Comparison of ENCODE assay signal across 8 mouse cellular contexts in genomic region chr7:13039181-13039580, GRCm38 (mm10). TPM values are rescaled to one million over a fixed set of nuclear protein-coding genes. Genes with fewer than 3 reads are reported as not detected.
A peak's percentile ranks its signal among the peaks of the same experiment; 100 is the strongest.
DNase-seq lines count a peak whose midpoint lies in the region; ATAC-seq lines count a peak whose summit lies in the region.

No protein-coding gene starts in this region.

- peak overlapping the region; percentile 71 for H3K4me2 ChIP-seq in neural tube, embryonic 11.5 days (ENCODE audit: low read depth)
- H3K4me2 ChIP-seq in liver, embryonic 11.5 days: peak overlapping the region; percentile 94
- H3K4me2 ChIP-seq in stomach, embryonic 16.5 days (ENCODE audit: low read depth, low read length): peak overlapping the region; percentile 68

- no peaks in the 10 kb centered on the region; the same call in 1 of the 2 replicates for H3K9me3 ChIP-seq in neural tube, embryonic 11.5 days (ENCODE audit: control insufficient read depth, low read length)
- peaks cover 3% of the 10 kb centered on the region; the same call in 1 of the 2 replicates for H3K9me3 ChIP-seq in liver, embryonic 11.5 days (ENCODE audit: control insufficient read depth, low read length)
- peaks cover 11% of the 10 kb centered on the region; the same call in 1 of the 2 replicates for H3K9me3 ChIP-seq in stomach, embryonic 16.5 days (replicated peaks; ENCODE audit: control insufficient read depth, low read length)

- peaks cover 15% of the 10 kb centered on the region for H3K4me1 ChIP-seq in neural tube, embryonic 11.5 days (ENCODE audit: control insufficient read depth, insufficient read depth, low read length)
- peaks cover 33% of the 10 kb centered on the region for H3K4me1 ChIP-seq in liver, embryonic 11.5 days (replicated peaks; ENCODE audit: control insufficient read depth, insufficient read depth, low read length)
- H3K4me1 ChIP-seq in stomach, embryonic 16.5 days (ENCODE audit: control insufficient read depth, insufficient read depth, low read length): peaks cover 31% of the 10 kb centered on the region

- peak overlapping the region; percentile 86 for H3K9ac ChIP-seq in neural tube, embryonic 11.5 days (ENCODE audit: low read length)
- H3K9ac ChIP-seq in liver, embryonic 11.5 days (ENCODE audit: low read depth, low read length): peak overlapping the region; percentile 99
- peak overlapping the region; percentile 97 for H3K9ac ChIP-seq in stomach, embryonic 16.5 days (ENCODE audit: low read length)

- peak; percentile 27 for DNase-seq in cerebellum, adult 9-11 months
- DNase-seq in cerebellum, adult 8-10 months: no peak
- no peak for DNase-seq in neural tube, embryonic 11.5 days (ENCODE audit: low spot score)
- no peak for DNase-seq in neural tube, embryonic 10.5 days (ENCODE audit: extremely low spot score, low spot score)
- DNase-seq in liver, embryonic 11.5 days (ENCODE audit: low spot score): no peak
- DNase-seq in thymus, postnatal 14 days: no peak
- DNase-seq in urinary bladder, adult 2 months (ENCODE audit: low spot score): no peak

- peaks cover 8% of the 10 kb centered on the region for H3K36me3 ChIP-seq in neural tube, embryonic 11.5 days (ENCODE audit: control insufficient read depth, insufficient read depth, low read length)
- H3K36me3 ChIP-seq in liver, embryonic 11.5 days (ENCODE audit: control insufficient read depth, insufficient read depth, low read length): peaks cover 12% of the 10 kb centered on the region
- peaks cover 9% of the 10 kb centered on the region for H3K36me3 ChIP-seq in stomach, embryonic 16.5 days (ENCODE audit: control insufficient read depth, insufficient read depth, low read length)

- peak overlapping the region; percentile 78; the same call in 1 of the 2 replicates for H3K4me3 ChIP-seq in neural tube, embryonic 11.5 days (ENCODE audit: low read depth, low read length)
- peak overlapping the region; percentile 85; the same call in 1 of the 2 replicates for H3K4me3 ChIP-seq in liver, embryonic 11.5 days (ENCODE audit: low read depth, low read length)
- H3K4me3 ChIP-seq in stomach, embryonic 16.5 days (replicated peaks; ENCODE audit: low read length): peak overlapping the region; percentile 81

- peaks cover 28% of the 10 kb centered on the region for H3K27me3 ChIP-seq in neural tube, embryonic 11.5 days (ENCODE audit: control insufficient read depth, insufficient read depth, low read length)
- peaks cover 25% of the 10 kb centered on the region for H3K27me3 ChIP-seq in liver, embryonic 11.5 days (replicated peaks; ENCODE audit: control insufficient read depth, insufficient read depth, low read length)
- H3K27me3 ChIP-seq in stomach, embryonic 16.5 days (ENCODE audit: control insufficient read depth, insufficient read depth, low read length): peaks cover 18% of the 10 kb centered on the region

- H3K27ac ChIP-seq in neural tube, embryonic 11.5 days (ENCODE audit: low read depth, low read length): no peak overlapping the region
- H3K27ac ChIP-seq in liver, embryonic 11.5 days (ENCODE audit: low read depth, low read length): peak overlapping the region; percentile 98; the same call in 1 of the 2 replicates
- H3K27ac ChIP-seq in stomach, embryonic 16.5 days (ENCODE audit: low read length): peak overlapping the region; percentile 99; the same call in 1 of the 2 replicates

- no peak for ATAC-seq in neural tube, embryonic 11.5 days (ENCODE audit: insufficient read depth, low FRiP score, low TSS enrichment)
- ATAC-seq in liver, embryonic 11.5 days (replicated peaks; ENCODE audit: low FRiP score): no peak
- ATAC-seq in stomach, embryonic 16.5 days (ENCODE audit: insufficient read depth, low FRiP score): no peak

- WGBS in neural tube, embryonic 11.5 days: 88% methylated on average over 1 of the region's 1 CpGs
- 42% methylated on average over 1 of the region's 1 CpGs for WGBS in liver, embryonic 11.5 days
- 74% methylated on average over 1 of the region's 1 CpGs for WGBS in stomach, embryonic 16.5 days

RNA-seq across cellular contexts. Expression of gene Ube2m, which starts 1.1 kb away (rescaled TPM):
- 189 and 194 TPM in 2 replicates for polyA plus RNA-seq in neural tube, embryonic 11.5 days (2014; fragmentation: Nextera tagmentation; extraction: Ambion mirVana)
- polyA plus RNA-seq in liver, embryonic 11.5 days (2014; fragmentation: Nextera tagmentation; extraction: Ambion mirVana): 178 and 183 TPM in 2 replicates
- 21.4 and 22.1 TPM in 2 replicates for polyA plus RNA-seq in stomach, embryonic 16.5 days (2015; fragmentation: Nextera tagmentation; extraction: Ambion mirVana)
- 164 and 172 TPM in 2 replicates for polyA plus RNA-seq in urinary bladder, adult 2 months (2012; rRNA removed)

RNA-seq across cellular contexts. Expression of gene Chmp2a, which starts 4.6 kb away (rescaled TPM):
- polyA plus RNA-seq in neural tube, embryonic 11.5 days (2014; fragmentation: Nextera tagmentation; extraction: Ambion mirVana): 120 and 126 TPM in 2 replicates
- 134 and 142 TPM in 2 replicates for polyA plus RNA-seq in liver, embryonic 11.5 days (2014; fragmentation: Nextera tagmentation; extraction: Ambion mirVana)
- polyA plus RNA-seq in stomach, embryonic 16.5 days (2015; fragmentation: Nextera tagmentation; extraction: Ambion mirVana): 189 and 190 TPM in 2 replicates
- 240 and 257 TPM in 2 replicates for polyA plus RNA-seq in urinary bladder, adult 2 months (2012; rRNA removed)

RNA-seq across cellular contexts. Expression of gene Mzf1, which starts 15.4 kb away (rescaled TPM):
- polyA plus RNA-seq in neural tube, embryonic 11.5 days (2014; fragmentation: Nextera tagmentation; extraction: Ambion mirVana): 1.7 and 2.2 TPM in 2 replicates
- 1.6 and 1.9 TPM in 2 replicates for polyA plus RNA-seq in liver, embryonic 11.5 days (2014; fragmentation: Nextera tagmentation; extraction: Ambion mirVana)
- polyA plus RNA-seq in stomach, embryonic 16.5 days (2015; fragmentation: Nextera tagmentation; extraction: Ambion mirVana): 2.5 and 2.7 TPM in 2 replicates
- 1.2 and 1.3 TPM in 2 replicates for polyA plus RNA-seq in urinary bladder, adult 2 months (2012; rRNA removed)

RNA-seq across cellular contexts. Expression of gene Zbtb45, which starts 29.3 kb away (rescaled TPM):
- polyA plus RNA-seq in neural tube, embryonic 11.5 days (2014; fragmentation: Nextera tagmentation; extraction: Ambion mirVana): 30.7 and 33.5 TPM in 2 replicates
- 27.5 and 27.9 TPM in 2 replicates for polyA plus RNA-seq in liver, embryonic 11.5 days (2014; fragmentation: Nextera tagmentation; extraction: Ambion mirVana)
- polyA plus RNA-seq in stomach, embryonic 16.5 days (2015; fragmentation: Nextera tagmentation; extraction: Ambion mirVana): 18.4 and 20.2 TPM in 2 replicates
- 11.7 and 13.2 TPM in 2 replicates for polyA plus RNA-seq in urinary bladder, adult 2 months (2012; rRNA removed)

RNA-seq across cellular contexts. Expression of gene Trim28, which starts 40.3 kb away (rescaled TPM):
- 512 and 523 TPM in 2 replicates for polyA plus RNA-seq in neural tube, embryonic 11.5 days (2014; fragmentation: Nextera tagmentation; extraction: Ambion mirVana)
- polyA plus RNA-seq in liver, embryonic 11.5 days (2014; fragmentation: Nextera tagmentation; extraction: Ambion mirVana): 339 and 346 TPM in 2 replicates
- polyA plus RNA-seq in stomach, embryonic 16.5 days (2015; fragmentation: Nextera tagmentation; extraction: Ambion mirVana): 122 and 130 TPM in 2 replicates
- 186 and 190 TPM in 2 replicates for polyA plus RNA-seq in urinary bladder, adult 2 months (2012; rRNA removed)
